Mouse (Mus musculus) adrenal gland, postnatal 36 days (tissue): Measurements from ENCODE around the gene Mpdu1. TPM values are rescaled to one million over a fixed set of nuclear protein-coding genes. Genes with fewer than 3 reads are reported as not detected.
A peak's percentile ranks its signal among the peaks of the same experiment; 100 is the strongest.

Source experiments
- DNase-seq, 2 experiments: peaks; one replicate each; pipeline ENCODE4 v3.0.0; 2021; ENCODE audit warnings: mixed read lengths in 1 of 2
- total RNA-seq, 2 experiments: library from RNA; stranded (reverse); gene quantifications; 2 replicates each; pipeline ENCODE4 v1.2.3; 2021

Gene Mpdu1
- total RNA-seq, 2 experiments from 2014 or later: 91.4 to 126 TPM

DNA sequence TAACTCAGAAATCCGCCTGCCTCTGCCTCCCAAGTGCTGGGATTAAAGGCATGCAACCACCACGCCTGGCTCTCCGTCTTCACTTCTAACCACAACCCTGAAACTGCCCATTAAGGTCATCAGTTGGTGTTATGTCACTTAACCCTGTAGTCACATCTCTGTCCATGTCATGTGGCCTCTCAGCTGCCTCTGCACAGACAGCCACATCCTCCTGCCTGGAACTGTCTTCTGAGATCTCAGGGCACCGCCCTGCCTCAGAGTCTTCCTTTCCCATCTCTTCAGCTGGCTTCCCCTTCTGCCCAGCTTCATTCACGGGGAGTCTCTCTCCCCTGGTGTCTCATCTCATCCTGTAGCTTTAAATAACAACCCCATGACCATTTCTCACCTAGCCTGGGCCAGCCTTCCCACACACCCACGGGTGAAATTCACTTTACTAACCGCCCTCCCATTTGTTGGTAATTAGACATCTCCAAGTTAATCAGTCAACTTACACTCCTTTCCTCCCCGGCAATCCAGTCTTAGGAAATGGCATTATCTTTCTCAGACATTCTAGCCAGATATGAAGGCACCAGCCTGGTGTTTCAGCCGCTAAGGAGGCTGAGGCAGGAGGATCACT lies 29.9 kb upstream of the Mpdu1 start:
- no peak for DNase-seq

DNA sequence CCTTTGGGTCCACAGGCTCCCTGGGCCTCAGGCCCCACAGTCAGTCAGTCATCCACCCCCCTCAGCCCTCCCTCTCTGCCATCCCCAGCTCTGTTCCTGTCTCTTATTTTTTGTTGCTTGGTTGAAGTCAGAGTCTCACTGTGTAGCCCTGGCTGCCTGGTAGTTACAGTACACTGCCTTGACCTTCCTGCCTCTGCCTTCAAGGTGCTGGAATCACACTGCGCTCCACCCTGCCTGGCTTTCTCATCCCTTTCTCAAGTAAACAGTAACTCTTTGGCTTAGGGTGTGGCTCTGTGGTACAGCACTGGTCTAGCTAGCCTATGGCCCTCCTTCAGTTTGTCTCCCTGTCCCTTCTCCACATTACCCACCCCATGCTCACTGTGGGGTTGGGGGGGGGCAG lies 27.4 kb upstream of the Mpdu1 start:
- DNase-seq: no peak

DNA sequence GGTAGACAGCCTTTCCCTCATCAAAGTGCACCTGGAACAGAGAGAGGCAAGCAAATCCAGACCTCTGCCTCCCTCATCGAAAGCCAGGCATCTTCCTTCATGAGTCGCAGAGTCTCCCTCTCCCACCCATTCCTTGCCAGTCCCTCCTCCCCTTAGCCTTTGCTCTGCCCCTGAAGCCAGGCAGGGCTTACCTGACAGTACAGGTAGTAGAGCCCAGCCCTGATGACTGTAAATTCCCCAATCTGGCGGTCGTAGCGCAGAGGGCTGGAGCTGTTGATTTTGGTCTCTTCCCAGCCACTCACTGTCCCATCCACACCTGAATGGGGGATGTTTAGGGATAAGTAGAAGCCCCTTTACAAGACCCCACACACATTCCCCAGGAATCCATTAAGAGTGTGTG lies 24.6 kb upstream of the Mpdu1 start:
- DNase-seq: no peak

DNA sequence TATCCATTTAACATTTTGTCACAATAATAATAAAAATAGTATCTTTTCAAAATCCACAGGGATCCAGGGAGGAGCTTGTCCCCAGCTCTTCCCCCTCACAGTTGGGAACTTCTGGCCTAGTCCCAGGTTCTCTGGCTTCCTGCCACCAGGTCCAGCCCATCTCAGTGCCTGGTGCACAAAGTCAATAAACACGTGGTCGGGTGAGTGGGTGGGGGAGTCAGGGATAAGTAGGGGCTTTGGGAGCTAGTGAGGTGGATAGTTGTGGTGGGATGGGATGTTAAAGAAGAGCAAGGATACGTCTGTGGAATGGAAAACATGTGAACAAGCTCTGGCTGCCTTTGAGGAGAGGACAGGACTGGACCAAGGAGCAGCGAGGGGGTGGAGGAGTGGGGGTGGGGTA lies 23.9 kb upstream of the Mpdu1 start:
- DNase-seq: peak; percentile 68 to 78

DNA sequence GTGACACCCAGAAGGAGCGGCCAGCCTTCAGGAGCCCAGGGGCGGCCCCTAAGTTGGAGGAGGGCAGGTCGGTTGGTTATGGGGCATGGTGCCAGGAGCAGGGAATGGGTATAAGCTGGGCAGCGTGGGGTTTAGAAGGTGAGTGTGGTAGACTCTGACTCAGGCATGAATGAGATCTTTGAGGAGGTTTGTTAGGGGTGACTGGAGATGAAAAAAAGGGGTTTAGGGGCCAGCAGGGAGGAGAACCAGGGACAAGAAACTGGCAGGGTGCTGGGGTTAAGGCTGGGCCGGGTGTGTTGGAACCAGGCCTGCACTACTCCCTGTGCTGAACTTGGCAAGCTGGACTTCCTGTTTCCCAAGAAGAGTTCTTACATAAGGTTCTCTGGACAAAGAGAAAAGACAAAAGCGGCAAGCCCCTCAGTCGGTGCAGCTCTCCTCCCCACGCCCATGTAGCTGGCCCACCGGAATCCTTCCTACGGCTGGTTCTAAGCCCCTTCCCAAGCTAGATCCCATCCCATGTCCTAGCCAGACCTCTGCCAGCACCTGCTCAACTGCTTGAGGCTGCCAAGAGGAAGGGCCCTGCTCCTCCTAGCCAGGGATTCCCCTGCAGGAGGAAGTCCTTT lies 23.2 kb upstream of the Mpdu1 start, which contains the start of gene Tnfsf13:
Gene Tnfsf13, minus strand, starts transcription at position 259 of the 623 bp plus-strand sequence.
- DNase-seq: peak; percentile 72 to 79

DNA sequence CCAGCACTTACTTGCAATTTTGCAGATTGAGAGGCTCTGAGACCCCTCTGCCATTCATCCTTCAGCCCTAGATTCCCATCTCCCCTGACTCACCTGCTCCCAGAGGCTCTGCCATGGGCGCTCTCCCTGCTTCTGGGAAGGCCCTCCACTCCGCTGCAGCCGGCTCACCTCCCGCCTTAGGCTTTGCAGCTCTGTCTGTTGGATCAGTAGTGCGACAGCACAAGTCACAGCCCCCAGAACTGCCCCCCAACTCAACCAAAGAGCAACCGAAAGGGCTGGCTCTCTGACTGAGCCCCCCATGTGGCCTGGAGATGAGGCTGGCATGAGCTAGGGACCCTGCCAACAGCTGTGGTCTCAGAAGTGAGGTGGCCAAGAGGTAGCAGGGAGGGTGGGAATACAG lies 22.5 kb upstream of the Mpdu1 start:
- DNase-seq: no peak

DNA sequence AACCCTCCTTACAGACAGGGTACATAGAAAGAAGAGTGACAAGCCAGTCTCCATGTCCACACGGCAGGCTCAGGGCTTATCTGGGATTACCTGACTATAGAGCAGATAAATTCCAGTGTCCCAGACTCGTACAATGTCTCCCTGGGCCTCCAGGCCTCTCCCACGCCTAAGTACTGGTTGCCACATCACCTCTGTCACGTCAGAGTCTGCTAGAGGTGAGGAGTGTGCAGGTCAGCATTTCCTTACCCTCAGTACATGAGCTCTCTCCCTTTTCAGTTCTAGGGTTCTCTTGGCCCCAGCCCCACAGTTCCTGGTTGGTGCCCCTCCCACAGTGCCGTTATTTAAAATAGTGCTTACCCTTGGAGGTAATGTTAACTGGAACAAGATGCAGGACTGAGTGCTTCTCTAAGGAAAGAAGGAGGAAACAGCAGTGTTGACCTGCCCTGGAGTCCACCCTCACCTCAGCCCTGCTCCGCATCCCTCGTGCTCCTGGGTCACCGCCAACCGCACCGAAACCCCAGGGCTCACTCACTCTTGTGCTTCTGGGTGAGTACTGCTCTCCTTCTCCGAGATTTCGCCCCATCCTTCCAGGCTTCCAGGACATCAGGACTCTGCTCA lies 21.8 kb upstream of the Mpdu1 start:
- DNase-seq: no peak

DNA sequence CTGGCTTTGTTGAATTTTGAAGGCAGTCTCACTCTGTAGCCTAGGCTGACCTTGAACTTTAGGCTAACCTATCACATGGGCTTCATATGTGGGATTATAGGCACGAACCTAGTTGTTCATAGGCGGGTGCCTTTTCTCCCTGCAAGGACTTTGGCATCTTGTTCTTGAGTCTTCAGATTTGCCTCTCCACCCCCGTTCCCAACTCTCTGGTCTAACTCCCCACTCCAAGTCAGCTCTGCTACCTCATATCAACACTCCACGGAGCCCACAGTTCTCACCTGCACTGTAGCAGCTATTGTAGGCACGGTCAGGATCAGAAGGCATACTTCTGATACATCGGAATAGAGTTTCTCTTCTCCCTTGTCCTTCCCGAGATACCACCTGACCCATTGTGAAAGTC lies 21.1 kb upstream of the Mpdu1 start:
- DNase-seq: no peak

DNA sequence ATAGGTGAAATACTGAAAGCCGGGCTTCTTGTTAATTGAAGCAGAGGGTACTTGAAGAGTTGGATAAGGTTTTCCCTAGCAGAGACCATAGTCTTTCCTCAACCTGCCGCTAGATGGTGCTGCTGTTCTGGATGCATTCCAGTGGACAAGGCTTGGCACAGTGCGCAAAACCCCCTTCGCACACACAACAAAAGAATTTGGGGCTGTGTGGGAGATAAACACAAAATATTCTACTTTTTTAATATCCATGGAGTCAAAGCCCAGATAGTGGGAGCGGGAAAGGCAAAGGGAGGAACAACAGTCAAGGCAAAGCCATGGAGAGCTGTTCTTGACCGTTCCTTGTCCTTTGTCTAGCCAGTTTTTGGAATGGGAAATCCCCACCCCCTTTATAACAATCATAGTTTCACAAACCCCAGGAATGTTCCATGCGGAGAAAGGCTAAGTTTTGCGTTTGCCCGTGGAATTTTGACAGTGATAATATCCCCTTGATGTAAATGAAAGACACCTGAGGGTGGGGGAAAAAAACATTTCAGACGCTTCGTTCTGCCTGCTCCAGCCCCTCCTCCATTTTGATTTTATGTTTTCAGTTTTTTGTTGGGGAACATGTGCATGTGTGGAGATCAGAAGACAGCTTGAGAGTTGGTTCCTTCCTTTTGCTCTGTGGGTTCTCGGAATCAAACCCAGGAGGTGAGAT lies 20.5 kb upstream of the Mpdu1 start:
- peak; percentile 90 to 93 for DNase-seq

DNA sequence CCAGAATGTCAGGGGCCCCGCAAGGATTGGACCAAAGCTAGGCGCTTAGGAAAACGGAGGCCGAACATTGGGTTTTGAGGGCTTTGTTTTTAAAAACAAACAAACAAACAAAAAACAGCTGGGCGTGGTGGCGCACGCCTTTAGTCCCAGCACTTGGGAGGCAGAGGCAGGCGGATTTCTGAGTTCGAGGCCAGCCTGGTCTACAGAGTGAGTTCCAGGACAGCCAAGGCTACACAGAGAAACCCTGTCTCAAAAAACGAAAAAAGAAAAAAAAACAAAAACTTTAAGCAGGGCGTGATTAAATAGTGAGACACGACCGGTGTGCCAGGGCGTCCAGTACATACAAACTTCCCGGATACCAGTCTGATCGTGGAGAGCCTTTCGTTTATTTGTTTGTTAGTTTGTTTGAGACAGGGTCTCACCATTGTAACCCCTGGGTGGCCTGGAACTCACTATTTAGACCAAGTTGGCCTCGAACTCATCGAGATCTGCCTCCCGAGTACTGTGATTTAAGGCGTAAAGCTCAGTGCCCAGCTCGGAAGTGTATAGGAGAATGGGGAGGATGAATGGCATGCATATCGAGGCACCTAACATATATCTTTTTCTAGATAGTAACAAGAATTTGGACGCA lies 19.9 kb upstream of the Mpdu1 start:
- DNase-seq: no peak

DNA sequence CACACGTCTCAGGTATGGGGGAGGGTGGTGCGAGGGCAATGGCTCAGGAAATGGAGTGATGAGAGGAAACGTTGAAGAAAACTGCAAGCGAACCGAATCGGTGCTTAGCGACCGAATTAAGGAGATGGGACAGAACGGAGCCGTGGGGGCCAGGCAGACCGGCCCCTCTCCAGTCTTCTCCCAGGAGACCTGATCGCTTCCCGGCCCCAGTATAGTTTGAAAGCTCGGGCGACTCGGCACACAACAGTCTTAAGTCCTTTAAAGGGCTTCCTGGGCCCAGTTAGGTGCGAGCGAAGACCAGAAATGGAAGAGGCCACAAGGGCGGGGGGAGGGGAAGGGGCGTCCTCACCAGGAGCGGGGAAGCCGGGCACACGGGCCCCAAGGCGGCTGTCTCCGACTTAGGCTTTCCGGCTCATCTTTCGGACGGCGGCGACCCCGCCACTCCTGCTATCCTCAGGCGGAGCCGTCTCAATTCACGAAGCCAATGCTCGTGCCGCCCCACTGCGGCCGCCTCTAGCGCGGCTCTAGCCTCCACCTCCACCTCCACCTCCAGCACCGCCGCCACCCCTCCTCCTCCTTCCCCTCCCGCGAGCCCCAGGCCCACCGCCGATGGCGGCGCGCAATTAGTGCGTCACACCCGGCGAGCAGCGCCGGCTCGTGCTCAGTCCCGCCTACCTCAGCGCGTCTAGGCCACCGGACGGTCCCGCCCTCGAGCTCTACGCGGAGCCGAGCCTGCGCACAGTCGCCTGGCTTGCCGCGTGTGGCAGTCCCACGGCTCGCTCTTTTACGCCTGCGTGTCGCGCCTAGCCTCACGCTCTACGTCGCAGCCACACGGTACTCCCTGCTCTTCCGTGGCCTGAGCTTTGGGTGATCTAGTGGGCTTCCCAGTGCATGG lies 19.1 kb upstream of the Mpdu1 start, which contains the start of gene Senp3:
Gene Senp3, minus strand, starts transcription at position 771 of the 895 bp plus-strand sequence.
- peak; percentile 98 to 99 for DNase-seq

DNA sequence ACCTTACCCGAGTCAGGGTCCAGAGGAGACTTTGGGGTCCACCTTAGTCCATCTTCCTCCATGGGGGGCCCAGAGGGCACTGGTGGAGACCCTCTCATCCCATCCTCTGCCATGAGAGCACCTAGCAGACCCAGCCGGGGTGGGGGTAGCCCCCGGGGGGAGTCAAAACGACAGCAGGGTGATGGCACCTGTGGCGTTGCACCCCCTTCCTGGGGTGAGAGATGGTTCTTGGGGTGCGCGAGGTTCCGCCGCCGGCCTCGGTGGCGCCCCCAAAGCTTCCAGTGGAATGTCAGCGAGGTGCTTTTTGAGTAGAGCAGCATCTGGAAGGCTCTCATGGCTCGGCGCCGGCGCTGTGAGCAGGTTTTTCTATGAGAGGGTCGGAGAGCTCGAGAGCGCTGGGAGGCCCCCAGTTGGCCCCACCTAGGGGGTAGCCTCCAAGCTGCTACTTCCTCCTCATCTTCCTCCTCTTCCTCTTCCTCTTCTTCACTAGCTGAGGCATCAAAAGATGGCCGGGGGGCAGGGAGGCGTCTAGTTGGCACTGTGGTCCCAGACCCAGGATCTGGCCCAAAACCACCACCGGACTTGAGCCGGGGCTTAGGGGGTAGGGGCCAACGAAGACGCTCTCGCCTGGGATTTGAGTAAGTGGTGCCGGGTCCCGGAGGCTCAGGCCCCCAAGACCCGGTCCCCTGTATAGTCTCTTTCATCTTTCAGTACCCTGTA lies 17.9 kb upstream of the Mpdu1 start:
- DNase-seq: no peak

DNA sequence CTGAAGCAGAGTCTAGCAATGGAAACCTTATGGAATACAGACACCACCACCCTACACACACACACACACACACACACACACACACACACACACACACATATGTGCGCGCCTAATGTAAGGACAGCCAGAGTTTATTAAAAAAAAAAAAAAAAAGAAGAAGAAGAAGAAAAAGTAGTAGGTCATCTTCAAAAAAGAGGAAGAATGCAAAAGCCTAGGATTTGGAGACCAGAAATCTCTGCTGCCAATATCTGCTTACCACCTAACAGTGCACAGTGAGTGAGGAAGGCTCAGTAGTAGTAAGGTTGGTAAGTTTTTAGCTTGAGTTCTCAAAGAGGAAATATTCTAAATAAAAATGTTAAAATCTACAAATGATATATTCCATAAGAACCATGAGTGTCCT lies 16.7 kb upstream of the Mpdu1 start:
- DNase-seq: no peak

DNA sequence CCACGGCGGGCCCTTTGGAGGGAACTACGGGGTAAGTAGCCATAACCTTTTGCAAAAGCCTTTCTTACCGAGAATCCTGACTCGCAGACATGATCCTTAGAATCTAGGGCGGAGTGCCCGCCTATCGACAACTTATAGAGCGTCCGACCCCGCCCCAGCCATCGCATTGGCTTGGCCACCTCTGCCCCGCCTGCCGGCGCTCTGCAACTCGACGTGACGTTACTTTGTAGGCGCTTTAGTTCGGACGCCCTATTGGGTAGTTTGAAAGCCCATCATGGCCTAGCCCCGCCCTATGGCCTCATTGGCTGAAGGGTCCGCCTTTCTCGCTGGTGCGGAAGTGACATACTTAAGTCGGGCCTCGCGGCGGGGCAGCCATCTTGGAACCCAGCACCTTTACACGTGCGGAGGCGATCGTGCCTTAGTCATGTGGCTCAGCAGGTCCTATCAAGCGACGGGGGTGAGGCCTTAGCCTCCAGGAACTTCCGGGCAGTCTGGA lies 9.8 kb upstream of the Mpdu1 start, which contains the start of gene Eif4a1:
Gene Eif4a1, minus strand, starts transcription at position 213 of the 496 bp plus-strand sequence.
- DNase-seq: peak; percentile 99 to 100

DNA sequence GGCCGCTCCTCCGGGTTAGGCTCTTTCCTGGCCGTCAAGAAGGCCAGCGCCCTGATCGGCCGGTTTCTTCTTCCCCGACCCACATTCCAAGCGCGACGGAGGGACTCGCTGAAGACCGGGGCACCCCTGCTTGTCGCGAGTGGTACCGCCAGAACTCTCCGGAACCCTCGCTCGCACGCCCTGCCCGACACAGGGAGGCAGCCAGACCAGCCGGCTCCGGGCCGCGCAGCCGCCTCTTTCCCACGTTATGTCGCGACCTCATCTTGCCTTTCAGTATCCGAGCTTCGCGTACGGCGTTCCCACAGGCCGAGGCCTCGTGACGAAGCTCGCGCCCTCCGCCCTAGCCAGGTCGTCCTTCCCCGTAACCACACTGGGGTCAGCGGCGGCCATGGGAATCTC lies 9.3 kb upstream of the Mpdu1 start:
- DNase-seq: peak in 1 of 2 experiments; percentile 40

DNA sequence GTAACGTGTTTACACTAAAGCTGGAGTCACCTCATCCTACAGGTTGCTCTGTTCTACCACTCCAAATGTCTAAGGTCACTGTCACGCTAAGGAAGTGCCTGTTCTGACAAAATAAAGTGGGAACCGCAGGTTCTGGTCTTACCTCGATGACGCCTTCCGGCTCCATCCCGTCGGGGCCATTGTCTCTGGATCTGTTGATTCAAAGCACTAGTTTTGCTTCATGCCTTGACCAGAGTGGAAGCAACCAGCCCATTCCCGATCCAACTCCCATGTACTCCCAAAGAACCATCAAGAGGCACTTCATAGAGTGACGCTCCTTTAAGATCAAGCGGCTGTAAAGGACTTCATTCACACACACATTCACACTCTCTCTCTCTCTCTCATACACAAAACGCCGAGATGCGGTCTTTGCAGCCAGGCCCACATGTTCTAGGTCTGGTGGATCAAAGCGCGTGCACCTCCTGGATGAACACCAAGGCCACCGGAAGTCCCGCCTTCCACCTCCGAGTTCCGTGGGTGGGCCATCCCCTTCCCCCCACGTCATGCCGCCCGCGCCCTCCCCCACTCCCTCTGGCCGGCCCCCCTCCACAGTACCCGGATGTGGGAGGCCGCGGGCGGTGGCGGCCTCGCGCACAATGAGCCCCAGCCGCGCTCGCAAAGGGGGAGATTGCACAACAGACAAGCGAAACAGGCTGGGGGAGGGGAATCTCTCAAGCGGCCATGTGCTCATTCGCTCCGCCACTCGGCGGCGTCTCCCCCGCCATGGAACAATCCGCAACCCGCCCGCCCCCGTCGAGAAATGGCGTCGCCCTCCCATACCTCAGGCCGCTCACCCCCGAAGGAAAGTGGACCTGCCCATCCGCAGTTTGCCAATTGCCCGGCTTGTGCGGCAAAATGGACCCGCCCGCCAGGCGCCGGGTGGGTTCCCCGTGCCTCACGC lies 8.6 kb upstream of the Mpdu1 start:
- peak; percentile 97 to 99 for DNase-seq

DNA sequence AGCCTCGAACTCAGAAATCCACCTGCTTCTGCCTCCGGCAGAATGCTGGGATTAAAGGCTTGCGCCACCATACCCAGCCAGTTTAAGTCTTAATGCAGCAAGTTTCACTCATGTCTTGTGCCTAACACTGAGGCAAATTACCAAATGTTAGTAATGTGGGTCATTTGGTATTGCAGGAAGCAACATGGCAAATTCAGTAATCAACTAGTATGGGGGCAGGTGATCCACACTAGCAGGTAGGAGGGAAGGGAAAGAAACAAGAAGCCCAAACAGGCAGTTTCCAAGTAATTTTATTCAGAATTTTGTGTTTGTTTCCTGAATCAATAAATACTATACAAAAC lies 4.2 kb upstream of the Mpdu1 start:
- no peak for DNase-seq

DNA sequence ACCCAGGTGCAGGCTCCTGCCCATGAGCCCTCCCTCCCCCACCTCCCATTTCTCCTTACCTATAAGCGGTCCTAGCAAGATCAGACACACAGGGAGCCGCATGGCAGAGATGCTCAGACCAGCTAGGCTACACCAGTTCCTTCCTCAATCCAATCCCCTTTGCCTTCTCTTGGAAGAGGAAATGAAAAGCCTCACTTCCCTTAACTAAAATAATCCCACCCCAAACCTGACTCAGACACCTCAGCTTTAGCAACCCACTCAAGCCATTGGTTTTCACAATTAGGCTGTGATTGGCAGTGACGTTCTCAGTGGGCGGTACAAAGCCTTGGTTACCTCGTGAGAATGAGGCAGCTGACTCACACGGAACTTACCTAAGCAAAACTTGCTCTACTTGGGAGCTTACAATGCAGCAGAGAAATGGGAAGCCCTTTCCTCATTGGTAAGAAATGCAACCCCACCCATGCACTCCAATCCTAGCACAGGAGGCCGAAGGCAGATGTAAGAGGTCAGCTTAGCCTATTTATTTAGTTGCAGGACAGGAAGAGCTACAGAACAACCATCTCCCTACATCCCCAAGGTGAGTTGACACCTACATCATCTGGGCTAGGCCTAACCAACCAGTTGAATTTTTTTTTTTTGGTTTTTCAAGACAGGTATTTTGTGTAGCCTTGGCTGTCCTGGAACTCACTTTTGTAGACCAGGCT lies 3.7 kb upstream of the Mpdu1 start, which contains the start of gene Cd68:
Gene Cd68, minus strand, starts transcription at position 193 of the 704 bp plus-strand sequence.
- peak; percentile 61 to 64 for DNase-seq
